Mouse (Mus musculus) embryonic facial prominence, embryonic 11.5 days (tissue): Measurements from ENCODE around the gene Cytip. TPM values are rescaled to one million over a fixed set of nuclear protein-coding genes. Genes with fewer than 3 reads are reported as not detected.

Experiments used
- ATAC-seq: fragments of 200-750 bp; cut with Nextera tagmentation; replicated peaks from 2 replicates; pipeline ENCODE4 v1.8.0; 2017; ENCODE audit warnings: low read depth; ENCODE audit not compliant: insufficient number of reproducible peaks, low FRiP score, low TSS enrichment
- DNase-seq: peaks from one replicate; pipeline ENCODE4 v3.0.0-alpha.2; 2015; ENCODE audit warnings: low spot score
- H3K27ac ChIP-seq: fragments of 300-500 bp; sonication (generic); replicated peaks from 2 replicates; pipeline ENCODE4 v1.5.1; 2014; ENCODE audit warnings: mild to moderate bottlenecking, low read depth, low read length, control low read depth
- H3K27me3 ChIP-seq: fragments of 300-500 bp; sonication (generic); 2 replicates; pipeline ENCODE4 v1.6.1; 2014; ENCODE audit warnings: mild to moderate bottlenecking, low read length, moderate library complexity, mixed read lengths; ENCODE audit not compliant: control insufficient read depth, insufficient read depth
- H3K36me3 ChIP-seq: fragments of 300-500 bp; sonication (generic); replicated peaks from 2 replicates; pipeline ENCODE4 v1.6.1; 2014; ENCODE audit warnings: low read depth, mild to moderate bottlenecking, low read length, moderate library complexity, mixed read lengths; ENCODE audit not compliant: control insufficient read depth, insufficient read depth
- H3K4me1 ChIP-seq: fragments of 300-500 bp; sonication (generic); 2 replicates; pipeline ENCODE4 v1.6.1; 2014; ENCODE audit warnings: low read length, mixed read lengths; ENCODE audit not compliant: control insufficient read depth, insufficient read depth
- H3K4me2 ChIP-seq: fragments of 300-500 bp; sonication (generic); 2 replicates; pipeline ENCODE4 v1.6.1; 2014; ENCODE audit warnings: low read depth, mild to moderate bottlenecking, control low read depth, low read length, moderate library complexity
- H3K4me3 ChIP-seq: fragments of 300-500 bp; sonication (generic); 2 replicates; pipeline ENCODE4 v1.5.1; 2014; ENCODE audit warnings: low read depth, low read length, control low read depth
- H3K9ac ChIP-seq: fragments of 300-500 bp; sonication (generic); replicated peaks from 2 replicates; pipeline ENCODE4 v1.6.1; 2014; ENCODE audit warnings: mild to moderate bottlenecking, control low read depth, low read length
- H3K9me3 ChIP-seq: fragments of 300-500 bp; sonication (generic); replicated peaks from 2 replicates; pipeline ENCODE4 v1.6.1; 2016; ENCODE audit warnings: mild to moderate bottlenecking, low read length, inconsistent platforms, mixed read lengths; ENCODE audit not compliant: control insufficient read depth
- WGBS: fragments of 180-500 bp; shearing (Covaris S2); extraction: QIAGEN DNeasy Blood & Tissue Kit; methylation state at CpG from one replicate; pipeline ENCODE4 v1.1.7; 2014; 5-methylcytosine and 5-hydroxymethylcytosine counted together
- polyA plus RNA-seq: library from polyadenylated mRNA; unstranded; fragments of >200 nt; fragmentation: Nextera tagmentation; extraction: Ambion mirVana; gene quantifications from 2 replicates; pipeline ENCODE4 v1.2.1, GENCODE M21; 2014

The Cytip gene
- 0.07 and 0.22 TPM in 2 replicates for polyA plus RNA-seq

- no peak within 1 kb of the TSS for H3K27ac ChIP-seq
- H3K4me2 ChIP-seq, result no peak within 1 kb of the TSS
- no peak for ATAC-seq
- no peak for DNase-seq
- no peak within 1 kb of the TSS for H3K9ac ChIP-seq
- H3K27me3 ChIP-seq, result no peaks in the 10 kb centered on the region
- H3K36me3 ChIP-seq, result no peaks in the 10 kb centered on the region
- H3K4me3 ChIP-seq, result no peak within 1 kb of the TSS
- 69% methylated on average over 4 of the region's 4 CpGs for WGBS
- no peaks in the 10 kb centered on the region for H3K9me3 ChIP-seq
- no peaks in the 10 kb centered on the region for H3K4me1 ChIP-seq
Measured at GRCm38 (mm10) chr2:58195346-58195745, at the start of gene Cytip. TSS of gene Cytip (minus strand) at chr2:58195532.

DNA sequence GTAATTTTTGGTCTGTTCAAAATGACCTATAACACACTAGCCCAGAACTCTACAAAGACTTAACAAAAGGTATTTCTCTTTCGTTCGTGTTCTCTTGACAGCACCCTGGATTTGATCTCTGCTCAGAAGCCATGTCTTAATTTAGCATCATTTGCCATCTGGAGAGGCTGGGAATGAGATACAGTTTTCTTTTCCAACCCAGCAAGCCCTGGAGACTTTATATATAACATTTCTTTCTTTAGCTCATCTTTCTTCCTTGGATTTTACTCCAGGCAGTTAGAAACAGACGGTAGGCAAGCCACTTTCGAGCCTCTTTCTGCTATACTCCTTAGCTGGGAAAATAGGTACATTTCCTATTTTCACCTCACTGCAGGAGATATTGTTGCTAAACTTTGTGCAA lies 45.3 kb upstream of the Cytip start:
- ATAC-seq, result no peak
- Histone ChIP-seq H3K4me3 (no peak overlapping the region), H3K9me3 (no peaks in the 10 kb centered on the region), H3K4me1 (no peaks in the 10 kb centered on the region), H3K27ac (no peak overlapping the region), H3K27me3 (no peaks in the 10 kb centered on the region), H3K36me3 (no peaks in the 10 kb centered on the region), H3K9ac (no peak overlapping the region), H3K4me2 (no peak overlapping the region)
- WGBS, result 87% methylated on average over 4 of the region's 4 CpGs
- DNase-seq, result no peak

DNA sequence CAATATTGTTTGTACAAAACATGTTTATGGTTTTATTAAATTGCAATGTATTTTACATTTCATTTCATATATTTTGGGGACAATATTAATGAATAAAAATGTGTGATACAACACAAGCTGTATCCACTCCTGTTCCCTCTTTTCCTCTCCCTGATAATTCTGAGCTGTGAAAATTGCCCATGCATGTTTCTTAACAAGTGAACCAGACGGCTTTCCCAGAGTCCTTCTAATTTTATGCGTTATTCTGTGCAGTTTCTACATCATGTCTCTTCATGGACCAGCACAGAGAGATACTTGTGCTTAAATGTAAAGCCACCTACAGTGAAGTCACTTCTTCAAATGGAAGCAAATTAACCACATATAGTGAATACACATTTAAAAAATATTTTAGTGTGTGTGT lies 42.2 kb upstream of the Cytip start:
- H3K4me1 ChIP-seq, result no peaks in the 10 kb centered on the region
- no peak overlapping the region for H3K4me2 ChIP-seq
- no peaks in the 10 kb centered on the region for H3K36me3 ChIP-seq
- H3K27ac ChIP-seq, result no peak overlapping the region
- ATAC-seq (no peak), DNase-seq (no peak)
- WGBS, result 84% methylated on average over 2 of the region's 2 CpGs
- no peaks in the 10 kb centered on the region for H3K27me3 ChIP-seq
- H3K4me3 ChIP-seq, result no peak overlapping the region
- no peak overlapping the region for H3K9ac ChIP-seq
- no peaks in the 10 kb centered on the region for H3K9me3 ChIP-seq

- WGBS, result 72% methylated on average over 6 of the region's 6 CpGs
- Histone ChIP-seq H3K9me3 (no peaks in the 10 kb centered on the region), H3K36me3 (no peaks in the 10 kb centered on the region), H3K27ac (no peak overlapping the region), H3K4me3 (no peak overlapping the region), H3K9ac (no peak overlapping the region), H3K4me2 (no peak overlapping the region), H3K27me3 (no peaks in the 10 kb centered on the region), H3K4me1 (no peaks in the 10 kb centered on the region)
- no peak for ATAC-seq
- peak; percentile 68 for DNase-seq
Measured at GRCm38 (mm10) chr2:58199442-58199841, 4.1 kb upstream of the Cytip start.

DNA sequence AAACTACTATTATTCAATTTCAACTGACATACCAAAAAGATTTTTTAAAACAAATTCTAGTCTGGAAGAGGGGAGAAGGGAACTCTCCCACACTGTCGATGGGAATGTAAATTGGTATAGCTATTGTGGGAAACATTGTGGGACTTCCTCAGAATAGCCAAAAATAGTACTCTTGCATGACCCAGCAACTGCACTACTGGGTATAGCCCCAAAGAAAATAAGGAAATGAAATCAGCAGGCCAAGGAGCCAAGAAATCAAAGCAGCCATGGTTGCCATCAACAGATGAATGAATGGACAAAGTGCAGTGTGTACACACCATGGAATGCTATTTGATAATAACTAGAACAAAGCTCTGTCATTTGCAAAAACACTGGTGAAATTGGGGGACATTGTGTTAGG lies 1.5 kb upstream of the Cytip start:
- H3K27me3 ChIP-seq, result no peaks in the 10 kb centered on the region
- H3K36me3 ChIP-seq, result no peaks in the 10 kb centered on the region
- H3K4me1 ChIP-seq, result no peaks in the 10 kb centered on the region
- H3K9me3 ChIP-seq, result no peaks in the 10 kb centered on the region
- no peak for DNase-seq
- H3K9ac ChIP-seq, result no peak overlapping the region
- 86% methylated on average over 1 of the region's 1 CpGs for WGBS
- no peak for ATAC-seq
- H3K4me2 ChIP-seq, result no peak overlapping the region
- H3K27ac ChIP-seq, result no peak overlapping the region
- H3K4me3 ChIP-seq, result no peak overlapping the region

DNA sequence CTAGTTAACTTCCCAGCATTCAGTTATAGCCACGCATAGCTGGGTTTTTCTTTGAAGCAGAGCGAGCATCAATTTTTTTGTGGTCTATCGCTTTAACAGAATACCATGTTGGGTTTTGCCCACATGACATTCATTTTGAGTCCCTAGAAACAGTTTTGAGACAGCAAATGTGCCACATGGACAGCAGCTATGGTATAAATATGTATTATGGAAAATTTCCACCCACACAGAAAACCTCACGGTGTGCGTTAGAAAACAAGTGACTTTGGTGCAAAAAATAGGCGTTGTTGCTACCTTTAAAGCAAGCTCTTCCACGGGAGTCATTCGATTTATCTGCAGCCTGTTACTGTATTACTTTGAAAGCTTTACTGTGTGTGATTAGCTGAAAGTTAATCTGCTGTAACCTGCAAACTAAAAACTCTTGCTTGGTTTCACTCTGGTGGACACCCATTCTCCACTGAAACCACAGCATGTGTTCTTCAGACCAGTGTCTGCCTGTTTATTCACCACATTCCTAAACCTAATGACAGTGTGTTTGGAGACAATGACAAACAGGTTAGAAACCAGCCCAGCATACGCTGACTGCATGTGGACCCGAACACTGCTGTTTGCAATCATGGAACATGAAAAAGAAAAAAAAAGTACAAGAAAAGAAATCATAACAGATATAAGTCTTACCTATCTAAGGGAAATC lies 763 bp downstream of the Cytip start:
- Histone ChIP-seq H3K36me3 (no peaks in the 10 kb centered on the region), H3K27ac (no peak overlapping the region), H3K9ac (no peak overlapping the region), H3K4me2 (no peak overlapping the region), H3K27me3 (no peaks in the 10 kb centered on the region), H3K4me1 (no peaks in the 10 kb centered on the region), H3K4me3 (no peak overlapping the region), H3K9me3 (no peaks in the 10 kb centered on the region)
- ATAC-seq, result no peak
- no peak for DNase-seq
- 86% methylated on average over 10 of the region's 10 CpGs for WGBS

DNA sequence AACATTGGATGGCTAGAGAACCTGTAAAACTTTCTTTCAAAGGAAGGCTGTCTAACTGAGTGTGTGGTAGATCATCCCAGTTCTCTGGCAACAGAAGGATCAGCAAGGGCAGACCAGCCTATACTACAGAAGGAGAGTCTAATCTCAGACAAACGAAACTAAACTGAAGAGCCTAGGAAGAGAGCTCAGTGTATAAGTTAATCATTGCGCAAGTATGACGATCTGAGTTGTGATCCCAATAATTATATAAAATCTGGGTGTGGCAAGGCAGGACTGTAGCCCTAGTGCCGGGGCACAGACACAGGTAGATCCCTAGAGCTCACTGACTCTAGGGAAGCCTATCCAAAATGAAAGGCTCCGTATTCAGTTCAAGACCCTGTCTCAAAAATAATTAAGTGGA lies 3.2 kb downstream of the Cytip start:
- ATAC-seq (no peak), DNase-seq (no peak)

DNA sequence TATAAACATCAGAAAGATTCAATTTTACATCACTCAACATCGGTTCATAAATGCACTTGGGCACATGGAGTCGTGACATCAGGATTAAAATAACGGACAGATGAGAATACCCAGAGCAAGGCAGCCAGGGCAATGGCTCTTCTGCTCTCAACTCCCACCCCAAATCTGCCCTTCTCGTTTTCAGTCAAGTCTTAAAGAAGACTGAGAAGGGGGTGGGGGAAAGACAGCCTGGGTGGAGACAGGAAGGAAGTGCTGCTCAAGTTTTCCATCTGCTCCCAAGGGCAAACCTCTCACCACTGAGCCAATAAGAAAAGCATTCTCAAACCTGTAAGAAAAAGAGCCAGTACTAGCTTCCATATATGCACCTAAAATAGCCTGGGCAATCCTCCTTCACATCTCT lies 5.8 kb downstream of the Cytip start:
- WGBS, result 71% methylated on average over 4 of the region's 4 CpGs
- Histone ChIP-seq H3K9ac (no peak overlapping the region), H3K4me2 (no peak overlapping the region), H3K4me1 (no peaks in the 10 kb centered on the region), H3K9me3 (no peaks in the 10 kb centered on the region), H3K27me3 (no peaks in the 10 kb centered on the region), H3K27ac (no peak overlapping the region), H3K36me3 (no peaks in the 10 kb centered on the region), H3K4me3 (no peak overlapping the region)
- DNase-seq (no peak), ATAC-seq (no peak)

More for the DNA sequence above, 3.2 kb downstream of the Cytip start:
- Histone ChIP-seq H3K36me3 (no peaks in the 10 kb centered on the region), H3K27ac (no peak overlapping the region), H3K9ac (no peak overlapping the region), H3K4me3 (no peak overlapping the region), H3K4me2 (no peak overlapping the region), H3K9me3 (no peaks in the 10 kb centered on the region), H3K27me3 (no peaks in the 10 kb centered on the region), H3K4me1 (no peaks in the 10 kb centered on the region)
- 90% methylated on average over 5 of the region's 5 CpGs for WGBS
